ENCODE assay signal across 9 mouse cellular contexts in the genomic region with DNA sequence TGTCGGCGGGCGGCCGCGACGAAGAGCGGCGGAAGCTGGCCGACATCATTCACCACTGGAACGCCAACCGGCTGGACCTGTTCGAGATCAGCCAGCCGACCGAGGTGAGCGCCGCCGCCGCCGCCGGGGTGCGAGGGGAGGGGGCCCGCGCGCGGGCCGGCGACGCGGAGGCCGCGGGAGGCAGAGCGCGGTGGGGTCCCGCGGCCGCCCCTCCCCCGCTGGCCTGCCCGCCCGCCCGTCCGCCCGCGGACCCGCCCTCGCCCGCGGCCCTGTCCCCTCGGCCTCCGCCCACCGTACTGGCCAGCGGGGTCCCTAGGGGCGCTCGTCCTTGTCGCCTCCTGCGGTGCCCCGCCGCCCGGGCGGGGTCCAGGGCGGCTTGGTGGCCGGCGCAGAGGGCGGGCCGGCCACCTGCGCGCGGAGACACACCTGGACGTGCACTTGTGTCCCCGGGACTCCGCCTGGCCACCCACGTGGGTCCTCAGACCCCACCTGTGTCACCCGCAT. TPM values are rescaled to one million over a fixed set of nuclear protein-coding genes. Genes with fewer than 3 reads are reported as not detected.
A peak's percentile ranks its signal among the peaks of the same experiment; 100 is the strongest.
DNase-seq lines count a peak whose midpoint lies in the region; ATAC-seq and TF ChIP-seq lines count a peak whose summit lies in the region.
"Had no signal": no experiment of that assay in that cellular context is flagged by ENCODE, and none has a peak within 500 bp of the region (broad histone marks: within the 10 kb centered on the region; RNA-seq: fewer than 3 reads in every experiment).

No protein-coding gene starts in this region.

- peak overlapping the region; percentile 78 for H3K4me2 ChIP-seq in forebrain, postnatal 0 days (ENCODE audit: low read depth)
- H3K4me2 ChIP-seq in neural tube, embryonic 11.5 days (ENCODE audit: low read depth), result peak overlapping the region; percentile 100

- TF ChIP-seq POLR2A in heart, adult 2 months (IDR thresholded peaks at IDR 0.05; ENCODE audit: insufficient read depth, low read depth, low read length), result no peak

- peak overlapping the region; percentile 63 for H3K4me3 ChIP-seq in heart, adult 2 months
- peak overlapping the region; percentile 91 to 96 for H3K4me3 ChIP-seq in ES-E14 (ENCODE audit: insufficient read depth in 1 of 2, low read depth in 1 of 2, low read length in 2 of 2, poor library complexity in 1 of 2, severe bottlenecking in 1 of 2)
- H3K4me3 ChIP-seq in forebrain, postnatal 0 days (ENCODE audit: low read depth, low read length), result peak overlapping the region; percentile 98
- H3K4me3 ChIP-seq in neural tube, embryonic 11.5 days (ENCODE audit: low read depth, low read length), result peak overlapping the region; percentile 99

- peak; percentile 32 to 49 for DNase-seq in heart, adult 2 months
- DNase-seq in heart, postnatal 25 days (ENCODE audit: low spot score), result no peak
- DNase-seq in ES-E14 (ENCODE audit: low read depth, low spot score), result no peak
- DNase-seq in forebrain, postnatal 0 days, result no peak
- peak; percentile 48 to 70 for DNase-seq in kidney, postnatal 4 days
- peak; percentile 38 for DNase-seq in neural tube, embryonic 11.5 days (ENCODE audit: low spot score)
- DNase-seq in ovary, adult 18-20 months (ENCODE audit: low spot score), result no peak
- DNase-seq in cerebellum, postnatal 36 days, result no peak

- H3K9me3 ChIP-seq in ES-E14 (ENCODE audit: control insufficient read depth, insufficient read depth, low read depth, low read length), result no peaks in the 10 kb centered on the region
- H3K9me3 ChIP-seq in forebrain, postnatal 0 days (ENCODE audit: low read length), result no peaks in the 10 kb centered on the region
- no peaks in the 10 kb centered on the region for H3K9me3 ChIP-seq in neural tube, embryonic 11.5 days (ENCODE audit: control insufficient read depth, low read length)

- ATAC-seq in forebrain, postnatal 0 days, result peak; percentile 14
- peak; percentile 48 for ATAC-seq in neural tube, embryonic 11.5 days (ENCODE audit: insufficient read depth, low FRiP score, low TSS enrichment)

- no peaks in the 10 kb centered on the region for H3K27me3 ChIP-seq in heart, adult 2 months (ENCODE audit: control insufficient read depth, insufficient read depth, low read length)
- no peaks in the 10 kb centered on the region for H3K27me3 ChIP-seq in forebrain, postnatal 0 days (ENCODE audit: insufficient read depth, low read length)
- no peaks in the 10 kb centered on the region for H3K27me3 ChIP-seq in neural tube, embryonic 11.5 days (ENCODE audit: control insufficient read depth, insufficient read depth, low read length)

- no peak for TF ChIP-seq EP300 in heart, adult 2 months (IDR thresholded peaks at IDR 0.05; ENCODE audit: insufficient read depth, low read depth, low read length)

- in situ Hi-C loops in ES-E14 (cut with MboI; ENCODE audit: low sequenced_read_pairs in 2 of 2, unreplicated experiment in 2 of 2), result no loop called here

- peaks cover 3% of the 10 kb centered on the region; the same call in 1 of the 2 replicates for H3K79me2 ChIP-seq in heart, adult 2 months (replicated peaks; ENCODE audit: control insufficient read depth, insufficient read depth, low read length)

- peak overlapping the region; percentile 87 for H3K9ac ChIP-seq in heart, adult 2 months (ENCODE audit: low read depth, low read length)
- peak overlapping the region; percentile 87 for H3K9ac ChIP-seq in ES-E14 (ENCODE audit: insufficient read depth, low read depth, low read length, poor library complexity, severe bottlenecking)
- H3K9ac ChIP-seq in forebrain, postnatal 0 days, result peak overlapping the region; percentile 100
- peak overlapping the region; percentile 89 for H3K9ac ChIP-seq in neural tube, embryonic 11.5 days (ENCODE audit: low read length)

- peak overlapping the region; percentile 78 for H3K27ac ChIP-seq in heart, adult 2 months
- H3K27ac ChIP-seq in ES-E14 (ENCODE audit: insufficient read depth, low read depth, low read length, poor library complexity, severe bottlenecking), result peak overlapping the region; percentile 79
- H3K27ac ChIP-seq in forebrain, postnatal 0 days (ENCODE audit: low read depth, low read length), result peak overlapping the region; percentile 99
- H3K27ac ChIP-seq in neural tube, embryonic 11.5 days (ENCODE audit: low read depth, low read length), result peak overlapping the region; percentile 92
- H3K27ac ChIP-seq: macrophage had no signal

- peaks cover 2% of the 10 kb centered on the region; the same call in 1 of the 2 replicates for H3K4me1 ChIP-seq in heart, adult 2 months (ENCODE audit: control insufficient read depth, insufficient read depth, low read length)
- peaks cover 2 to 3% of the 10 kb centered on the region in 2 experiments; a peak in 1 of 4 replicates for H3K4me1 ChIP-seq in ES-E14 (ENCODE audit: control insufficient read depth in 2 of 2, insufficient read depth in 2 of 2, low read length in 2 of 2, poor library complexity in 1 of 2)
- H3K4me1 ChIP-seq in forebrain, postnatal 0 days (ENCODE audit: insufficient read depth), result peaks cover 12% of the 10 kb centered on the region; the same call in 1 of the 2 replicates
- peaks cover 4% of the 10 kb centered on the region; the same call in 1 of the 2 replicates for H3K4me1 ChIP-seq in neural tube, embryonic 11.5 days (ENCODE audit: control insufficient read depth, insufficient read depth, low read length)

- intact Hi-C loops in heart, adult 2 months (cut with DNase I), result loop anchor here (1.0 to 2.0 kb wide), 2 partner anchors 60 to 77 kb away; no protein-coding TSS in a partner anchor
- intact Hi-C loops in heart, postnatal 25 days (cut with DNase I), result loop anchor here (2.0 kb wide), 1 partner anchor 78 kb away; no protein-coding TSS in a partner anchor

- peaks cover 2% of the 10 kb centered on the region for H3K36me3 ChIP-seq in heart, adult 2 months (ENCODE audit: control insufficient read depth, insufficient read depth, low read length)
- H3K36me3 ChIP-seq in ES-E14 (ENCODE audit: control insufficient read depth, insufficient read depth, low read length, poor library complexity, severe bottlenecking), result no peaks in the 10 kb centered on the region
- no peaks in the 10 kb centered on the region for H3K36me3 ChIP-seq in forebrain, postnatal 0 days (ENCODE audit: insufficient read depth)
- H3K36me3 ChIP-seq in neural tube, embryonic 11.5 days (ENCODE audit: control insufficient read depth, insufficient read depth, low read length), result no peaks in the 10 kb centered on the region; the same call in 1 of the 2 replicates

- 4% methylated on average over 52 of the region's 72 CpGs for WGBS in heart, adult 2 months
- WGBS in forebrain, postnatal 0 days, result under 1% methylated on average over 37 of the region's 72 CpGs
- under 1% methylated on average over 38 of the region's 72 CpGs for WGBS in neural tube, embryonic 11.5 days

- no peak for TF ChIP-seq CTCF in heart, adult 2 months (IDR thresholded peaks at IDR 0.05)
- TF ChIP-seq CTCF in forebrain, postnatal 0 days (IDR thresholded peaks at IDR 0.05; ENCODE audit: low read depth), result no peak

TF ChIP-seq in ES-E14, 5 proteins besides CTCF, POLR2A, EP300 and RAD21:
- no peak for TF ChIP-seq CHD2 (IDR thresholded peaks at IDR 0.05; ENCODE audit: low read depth, low read length)
- TF ChIP-seq MAFK (IDR thresholded peaks at IDR 0.05; ENCODE audit: insufficient read depth, low read depth, low read length), result no peak
- TF ChIP-seq ZC3H11A (IDR thresholded peaks at IDR 0.05; ENCODE audit: borderline replicate concordance, low read depth, low read length), result no peak
- no peak for TF ChIP-seq ZNF384 (IDR thresholded peaks at IDR 0.05; ENCODE audit: low read depth, low read length)
- TF ChIP-seq HCFC1 (IDR thresholded peaks at IDR 0.05; ENCODE audit: borderline replicate concordance, insufficient read depth, low read length), result no peak

RNA-seq across cellular contexts. Expression of gene Afdn, which starts 0.4 kb away (rescaled TPM):
- 10 to 100 TPM; 60.7 to 90.9 TPM for total RNA-seq in heart, adult 2 months (2021)
- polyA plus RNA-seq in heart, adult 2 months (2012; rRNA removed), result 36.9 and 69.6 TPM in 2 replicates
- 10 to 100 TPM; 87.9 to 96.9 TPM for total RNA-seq in heart, postnatal 25 days (2021)
- 92.4 and 127 TPM in 2 replicates for total RNA-seq in ES-E14 (2012; rRNA removed)
- 141 and 146 TPM in 2 replicates for total RNA-seq in forebrain, postnatal 0 days (2014; rRNA removed)
- 92.5 and 129 TPM in 2 replicates for polyA plus RNA-seq in forebrain, postnatal 0 days (2015; fragmentation: Nextera tagmentation; extraction: Ambion mirVana)
- polyA plus RNA-seq in neural tube, embryonic 11.5 days (2014; fragmentation: Nextera tagmentation; extraction: Ambion mirVana), result 90.1 and 95.5 TPM in 2 replicates

RNA-seq across cellular contexts. Expression of gene Tcte2, which starts 0.9 kb away (rescaled TPM):
- total RNA-seq in heart, adult 2 months (2021), result 1 to 10 TPM; 3.8 to 6.3 TPM
- 2.5 and 3.5 TPM in 2 replicates for polyA plus RNA-seq in heart, adult 2 months (2012; rRNA removed)
- total RNA-seq in heart, postnatal 25 days (2021), result 1 to 10 TPM; 4.4 to 5.6 TPM
- 3.3 and 5.8 TPM in 2 replicates for total RNA-seq in ES-E14 (2012; rRNA removed)
- total RNA-seq in forebrain, postnatal 0 days (2014; rRNA removed), result 22.7 and 22.9 TPM in 2 replicates
- polyA plus RNA-seq in forebrain, postnatal 0 days (2015; fragmentation: Nextera tagmentation; extraction: Ambion mirVana), result 9.3 and 10.7 TPM in 2 replicates
- 5.0 and 6.8 TPM in 2 replicates for polyA plus RNA-seq in neural tube, embryonic 11.5 days (2014; fragmentation: Nextera tagmentation; extraction: Ambion mirVana)
- polyA plus RNA-seq: macrophage had no signal

Comparison
In these comparisons a context has a peak if more than half of its experiments do, and no peak if none do; other contexts are left out.
1. DNase-seq: peak in heart, adult 2 months (2 of 2), kidney, postnatal 4 days (2 of 2) and neural tube, embryonic 11.5 days (single experiment); none in heart, postnatal 25 days (single experiment), ES-E14 (single experiment), forebrain, postnatal 0 days (single experiment), ovary, adult 18-20 months (single experiment) and cerebellum, postnatal 36 days (0 of 2).
2. Peak in every context shown above with its lines, with median percentiles within 50 percentile points of each other: H3K27ac ChIP-seq, H3K4me3 ChIP-seq and H3K9ac ChIP-seq.